Mouse (Mus musculus) midbrain, embryonic 14.5 days (tissue): ENCODE results near the gene Stk4. TPM values are rescaled to one million over a fixed set of nuclear protein-coding genes. Genes with fewer than 3 reads are reported as not detected.

Experiments
- ATAC-seq: fragments of 200-750 bp; cut with Nextera tagmentation; 2 replicates; pipeline ENCODE4 v1.8.0; 2017; ENCODE audit warnings: moderate number of reproducible peaks, moderate library complexity; ENCODE audit not compliant: low FRiP score, low TSS enrichment
- DNase-seq: peaks from one replicate; pipeline ENCODE4 v3.0.0-alpha.2; 2015
- H3K27ac ChIP-seq: fragments of 300-500 bp; sonication (generic); replicated peaks from 2 replicates; pipeline ENCODE4 v1.5.1; 2014; ENCODE audit warnings: mild to moderate bottlenecking, low read depth, low read length, moderate library complexity
- H3K27me3 ChIP-seq: fragments of 300-500 bp; sonication (generic); 2 replicates; pipeline ENCODE4 v1.6.1; 2014; ENCODE audit warnings: low read length, control low read depth, mixed read lengths; ENCODE audit not compliant: control insufficient read depth, insufficient read depth
- H3K36me3 ChIP-seq: fragments of 300-500 bp; sonication (generic); 2 replicates; pipeline ENCODE4 v1.6.1; 2014; ENCODE audit warnings: low read length, control low read depth; ENCODE audit not compliant: control insufficient read depth, insufficient read depth
- H3K4me1 ChIP-seq: fragments of 300-500 bp; sonication (generic); 2 replicates; pipeline ENCODE4 v1.6.1; 2014; ENCODE audit warnings: mild to moderate bottlenecking, antibody characterized with exemption, low read length, control low read depth; ENCODE audit not compliant: control insufficient read depth, insufficient read depth
- H3K4me2 ChIP-seq: fragments of 300-500 bp; sonication (generic); 2 replicates; pipeline ENCODE4 v1.6.1; 2014; ENCODE audit warnings: mild to moderate bottlenecking, low read length, moderate library complexity
- H3K4me3 ChIP-seq: fragments of 300-500 bp; sonication (generic); replicated peaks from 2 replicates; pipeline ENCODE4 v1.5.1; 2014; ENCODE audit warnings: low read depth, low read length
- H3K9ac ChIP-seq: fragments of 300-500 bp; sonication (generic); replicated peaks from 2 replicates; pipeline ENCODE4 v1.6.1; 2014; ENCODE audit warnings: mild to moderate bottlenecking, low read length, moderate library complexity
- H3K9me3 ChIP-seq: fragments of 300-500 bp; sonication (generic); 2 replicates; pipeline ENCODE4 v1.6.1; 2016; ENCODE audit warnings: low read length, control low read depth, mixed read lengths; ENCODE audit not compliant: control insufficient read depth
- WGBS: fragments of 180-500 bp; shearing (Covaris S2); extraction: QIAGEN DNeasy Blood & Tissue Kit; methylation state at CpG from one replicate; pipeline ENCODE4 v1.1.7; 2014; 5-methylcytosine and 5-hydroxymethylcytosine counted together
- polyA plus RNA-seq: library from polyadenylated mRNA; unstranded; fragments of >200 nt; fragmentation: Nextera tagmentation; extraction: Ambion mirVana; gene quantifications from 2 replicates; pipeline ENCODE4 v1.2.1, GENCODE M21; 2014

Gene Stk4
- polyA plus RNA-seq, 1 experiment from 2014 or later, result 35.0 TPM

GRCm38 (mm10) chr2:164195971-164196699 is 126.0 kb downstream of the Stk4 start:
- ATAC-seq (no peak), DNase-seq (no peak)
- no peaks in the 10 kb centered on the region for H3K4me1 ChIP-seq
- no peak overlapping the region for H3K27ac ChIP-seq
- H3K36me3 ChIP-seq, result no peaks in the 10 kb centered on the region
- H3K4me2 ChIP-seq, result no peak overlapping the region
- H3K4me3 ChIP-seq, result no peak overlapping the region
- no peaks in the 10 kb centered on the region for H3K9me3 ChIP-seq
- no peak overlapping the region for H3K9ac ChIP-seq
- WGBS, result 95% methylated on average over 5 of the region's 5 CpGs
- no peaks in the 10 kb centered on the region for H3K27me3 ChIP-seq

GRCm38 (mm10) chr2:164196700-164196990 is 126.5 kb downstream of the Stk4 start:
- ATAC-seq (no peak), DNase-seq (no peak)
- Histone ChIP-seq H3K27me3 (no peaks in the 10 kb centered on the region), H3K4me2 (no peak overlapping the region), H3K27ac (no peak overlapping the region), H3K4me1 (no peaks in the 10 kb centered on the region), H3K9ac (no peak overlapping the region), H3K9me3 (no peaks in the 10 kb centered on the region), H3K36me3 (no peaks in the 10 kb centered on the region), H3K4me3 (no peak overlapping the region)
- 93% methylated on average over 5 of the region's 5 CpGs for WGBS

- Histone ChIP-seq H3K4me3 (no peak within 1 kb of the TSS), H3K27me3 (no peaks in the 10 kb centered on the region), H3K4me2 (no peak within 1 kb of the TSS), H3K4me1 (no peaks in the 10 kb centered on the region), H3K9ac (no peak within 1 kb of the TSS), H3K9me3 (no peaks in the 10 kb centered on the region), H3K36me3 (no peaks in the 10 kb centered on the region), H3K27ac (no peak within 1 kb of the TSS)
- ATAC-seq (no peak), DNase-seq (no peak)
- WGBS, result 76% methylated on average over 20 of the region's 20 CpGs
Observed at GRCm38 (mm10) chr2:164199626-164200327, 129.7 kb downstream of the Stk4 start, which contains the start of gene Wfdc15a. Gene Wfdc15a, minus strand, starts transcription at chr2:164200130.

Other genes starting within 250 kb of the Stk4 start
- gene Ccn5, start 249.5 kb upstream of the Stk4 start, polyA plus RNA-seq, result 0.57 and 0.70 TPM in 2 replicates
- gene Kcnk15, start 216.7 kb upstream of the Stk4 start, polyA plus RNA-seq, result not detected in 2 replicates
- gene Rims4, start 151.6 kb upstream of the Stk4 start, polyA plus RNA-seq, result 6.2 and 11.8 TPM in 2 replicates
- 394 and 437 TPM in 2 replicates for gene Ywhab, start 75.4 kb upstream of the Stk4 start, polyA plus RNA-seq
- 0.92 and 1.6 TPM in 2 replicates for gene Pabpc1l, start 44.9 kb upstream of the Stk4 start, polyA plus RNA-seq
- 46.3 and 50.3 TPM in 2 replicates for gene Tomm34, start 847 bp downstream of the Stk4 start, polyA plus RNA-seq
- gene Kcns1, start 100.8 kb downstream of the Stk4 start, polyA plus RNA-seq, result 0.62 and 2.1 TPM in 2 replicates
- gene Wfdc5, start 112.4 kb downstream of the Stk4 start, polyA plus RNA-seq, result not detected in 2 replicates
- gene Wfdc12, start 120.3 kb downstream of the Stk4 start, polyA plus RNA-seq, result not detected in 2 replicates
- gene Wfdc15a, start 129.8 kb downstream of the Stk4 start, polyA plus RNA-seq, result not detected in 2 replicates
- gene Wfdc15b, start 151.3 kb downstream of the Stk4 start, polyA plus RNA-seq, result not detected in 2 replicates
- gene Svs2, start 168.1 kb downstream of the Stk4 start, polyA plus RNA-seq, result not detected in 2 replicates
- gene Svs3b, start 186.3 kb downstream of the Stk4 start, polyA plus RNA-seq, result not detected in 2 replicates
- gene Svs4, start 208.1 kb downstream of the Stk4 start, polyA plus RNA-seq, result not detected in 2 replicates
- not detected in 2 replicates for gene Svs3a, start 218.9 kb downstream of the Stk4 start, polyA plus RNA-seq
- not detected in 2 replicates for gene Svs6, start 246.4 kb downstream of the Stk4 start, polyA plus RNA-seq